Mouse (Mus musculus): ENCODE results near the gene Lrrc34. TPM values are rescaled to one million over a fixed set of nuclear protein-coding genes. Genes with fewer than 3 reads are reported as not detected.

The Lrrc34 gene
- not detected for polyA plus RNA-seq (2017; shearing (Covaris generic))

DNA sequence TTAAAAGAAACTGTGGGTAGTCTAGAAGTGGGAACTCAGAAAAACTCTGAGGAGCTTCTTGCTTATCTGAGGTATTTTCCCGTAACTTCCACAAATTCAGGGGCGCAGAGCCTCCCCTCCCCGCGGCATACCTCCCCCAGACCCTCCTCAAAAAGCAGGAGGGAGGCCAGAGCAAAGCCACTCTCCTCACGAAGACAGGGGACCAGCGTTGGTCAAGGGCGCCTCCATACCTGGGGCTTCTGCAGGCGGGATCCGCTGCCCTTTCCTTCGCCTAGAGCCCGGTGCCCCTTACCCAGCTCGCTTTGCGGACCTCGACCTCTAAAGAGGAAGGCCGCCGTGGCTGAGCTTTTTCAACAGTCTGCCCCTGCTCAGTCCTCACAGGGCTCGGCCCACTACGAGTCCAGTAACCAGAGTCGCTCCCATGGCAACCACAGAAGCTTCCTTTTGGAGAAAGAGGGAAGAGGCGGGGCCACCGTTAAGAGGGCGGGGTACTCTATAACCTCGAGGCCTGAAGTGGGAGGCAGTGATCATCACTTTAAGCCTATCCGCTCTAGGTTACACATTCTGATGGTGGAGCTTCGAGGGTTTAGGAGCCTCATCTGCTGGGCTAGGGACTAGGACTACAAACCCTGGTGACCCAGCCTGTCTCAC is at the start of gene Lrrc34:
Gene Lrrc34, minus strand, starts transcription at position 430 of the 651 bp plus-strand sequence.

DNA sequence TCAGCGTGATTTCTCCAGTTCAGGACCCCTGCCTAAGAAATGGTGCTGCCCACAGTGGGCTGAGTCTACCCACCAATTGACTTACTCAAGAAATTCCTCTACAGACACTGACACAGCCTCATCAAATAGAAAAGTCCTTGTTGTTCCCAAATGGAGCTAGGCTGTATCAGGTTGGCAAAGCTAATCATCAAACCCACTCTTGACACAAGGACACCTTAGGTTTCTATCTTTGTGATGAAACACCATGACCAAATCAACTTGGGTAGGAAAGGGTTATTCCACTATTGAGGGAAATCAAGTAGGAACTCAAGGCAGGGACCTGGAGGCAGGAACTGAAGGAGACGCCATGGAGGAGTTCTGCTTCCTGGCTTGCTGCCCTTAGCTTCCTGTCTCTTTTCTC is 3.5 kb downstream of the Lrrc34 start, which contains the start of gene Lrriq4:
Gene Lrriq4, plus strand, starts transcription at position 301 of the 400 bp plus-strand sequence.

DNA sequence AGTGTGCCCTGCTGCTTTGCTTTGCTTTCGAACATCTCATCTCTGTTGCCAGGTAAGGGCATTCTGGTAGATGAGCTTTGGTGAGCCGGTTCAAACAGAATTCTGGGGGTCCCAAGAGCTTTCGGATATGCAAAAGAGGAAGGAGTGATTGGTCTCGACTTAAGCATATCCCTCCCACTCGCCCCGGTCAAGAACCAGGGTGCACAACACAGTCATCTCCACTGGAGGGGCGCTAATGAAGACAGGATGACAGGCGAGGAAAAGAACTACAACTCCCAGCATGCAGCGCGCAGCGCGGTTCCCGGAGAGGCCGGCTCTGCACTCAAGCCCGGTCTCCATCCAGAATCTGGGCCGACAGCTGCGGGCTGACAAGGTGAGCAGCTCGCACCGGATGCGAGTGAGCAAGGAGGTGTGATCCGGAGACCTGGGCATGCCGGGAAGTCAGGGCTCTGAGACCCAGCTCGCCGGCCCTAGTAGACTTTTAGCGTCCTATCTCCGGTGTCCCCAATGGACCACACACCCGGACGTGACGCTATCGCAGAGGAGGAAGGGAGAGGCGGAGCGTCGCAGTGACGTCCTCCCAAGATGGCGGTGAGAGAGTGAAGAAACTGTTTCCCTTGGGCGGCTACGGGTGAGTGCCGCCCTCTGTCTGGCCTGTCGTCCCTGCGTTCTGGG is 45.5 kb downstream of the Lrrc34 start, which contains the start of gene Mynn:
Gene Mynn, plus strand, starts transcription at position 1 of the 675 bp plus-strand sequence.

DNA sequence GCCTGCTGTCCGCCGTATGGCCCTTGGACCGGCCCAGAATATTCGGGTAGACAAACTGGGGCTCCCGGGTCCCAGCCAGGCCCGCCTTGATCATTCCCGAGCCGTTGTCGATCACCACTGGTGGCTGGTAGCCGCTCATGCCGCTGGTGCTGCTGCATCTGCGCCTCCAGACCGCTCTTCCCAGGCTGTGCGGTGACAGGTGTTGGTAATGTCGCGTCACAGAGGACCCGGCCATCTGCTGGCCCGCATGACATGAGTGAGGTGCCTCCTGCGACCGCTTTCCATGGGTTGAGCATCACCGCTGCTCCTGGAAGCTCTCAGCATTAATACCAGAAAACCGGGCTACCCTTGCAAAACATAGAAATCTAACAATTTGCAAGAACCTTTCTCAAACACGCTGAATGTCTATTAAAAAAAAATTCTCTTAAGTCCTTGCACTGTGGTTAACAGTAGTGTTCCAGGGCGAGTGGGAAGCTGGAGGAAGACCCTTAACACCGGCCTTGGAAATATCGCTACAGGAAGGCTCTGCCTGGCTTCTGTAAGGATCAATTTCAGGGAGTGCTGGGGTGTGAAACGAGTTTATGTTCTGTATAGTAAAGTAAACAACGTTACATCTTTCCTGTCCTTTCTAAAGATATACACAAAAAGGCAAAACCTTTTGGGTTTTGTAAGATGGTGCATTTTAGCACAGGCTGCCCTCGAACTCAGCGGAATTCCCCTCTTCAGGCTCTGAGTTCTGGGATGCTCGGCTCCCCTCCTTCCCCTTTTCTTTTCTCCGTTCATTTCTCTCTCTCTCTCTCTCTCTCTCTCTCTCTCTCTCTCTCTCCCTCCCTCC is 47.7 kb downstream of the Lrrc34 start, which contains the start of gene Actrt3:
Gene Actrt3, minus strand, starts transcription at position 229 of the 835 bp plus-strand sequence.

Other genes with a start within 250 kb of the Lrrc34 start
- not detected for gene Mecom, start 99.9 kb downstream of the Lrrc34 start, polyA plus RNA-seq (2017; shearing (Covaris generic))
- 0.19 TPM for gene Actrt3, start 47.9 kb downstream of the Lrrc34 start, polyA plus RNA-seq (2017; shearing (Covaris generic))
- gene Mynn, start 45.8 kb downstream of the Lrrc34 start, polyA plus RNA-seq (2017; shearing (Covaris generic)), result 53.6 TPM
- gene Lrriq4, start 3.4 kb downstream of the Lrrc34 start, polyA plus RNA-seq (2017; shearing (Covaris generic)), result not detected
- gene Lrrc31, start 52.0 kb upstream of the Lrrc34 start, polyA plus RNA-seq (2017; shearing (Covaris generic)), result not detected
- not detected for gene Samd7, start 98.4 kb upstream of the Lrrc34 start, polyA plus RNA-seq (2017; shearing (Covaris generic))
- gene Sec62, start 145.0 kb upstream of the Lrrc34 start, polyA plus RNA-seq (2017; shearing (Covaris generic)), result 88.5 TPM
- 3.7 TPM for gene Gpr160, start 208.1 kb upstream of the Lrrc34 start, polyA plus RNA-seq (2017; shearing (Covaris generic))